Mouse (Mus musculus) cerebellum, adult 2 months (tissue): ENCODE data around the gene Pacrg.

ENCODE experiments used
- CTCF ChIP-seq: fragments of 200-500 bp; IDR thresholded peaks from 2 replicates; pipeline ENCODE4 v1.5.1; 2011; ENCODE audit warnings: low read depth, mild to moderate bottlenecking, control low read depth, low read length, moderate library complexity, borderline replicate concordance; ENCODE audit not compliant: insufficient read depth
- POLR2A ChIP-seq: fragments of 200-500 bp; IDR thresholded peaks from 2 replicates; pipeline ENCODE4 v1.6.1; 2011; ENCODE audit warnings: low read length, control low read depth, borderline replicate concordance; ENCODE audit not compliant: insufficient read depth

DNA sequence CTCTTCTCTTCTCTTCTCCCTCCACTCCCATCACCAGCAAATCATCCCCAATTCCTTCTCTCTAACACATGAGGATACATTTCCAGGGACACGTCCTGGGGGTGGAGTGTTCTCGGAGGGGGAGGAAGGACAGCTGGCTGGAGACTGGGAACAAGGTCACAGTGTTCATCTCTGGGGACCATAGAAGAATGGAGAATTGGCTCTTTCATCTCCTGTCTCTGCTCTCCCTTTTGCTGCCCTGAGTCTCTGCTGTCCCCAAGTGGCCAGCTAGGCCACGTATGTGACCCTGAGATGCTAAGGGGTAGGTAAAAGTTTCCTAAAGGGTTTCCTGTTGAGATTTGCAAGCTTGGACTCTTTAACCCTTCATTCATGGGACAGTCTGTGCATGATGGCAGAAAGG is 347.0 kb downstream of the Pacrg start:
- TF ChIP-seq CTCF (peak; percentile 50), POLR2A (no peak)
